Mouse (Mus musculus) naive thymus-derived CD4-positive, alpha-beta T cell, adult 2 months (primary cell): Measurements from ENCODE around the gene Acot13.
A peak's percentile ranks its signal among the peaks of the same experiment; 100 is the strongest.
"Not testable (repeated sequence)": the region's sequence is repeated elsewhere in the genome, so short reads cannot be mapped to it uniquely, and the experiment has no call there.

Experiments used
- DNase-seq: peaks from one replicate; pipeline ENCODE4 v3.0.0-alpha.2; 2011; ENCODE audit warnings: low read depth

Gene Acot13

DNA sequence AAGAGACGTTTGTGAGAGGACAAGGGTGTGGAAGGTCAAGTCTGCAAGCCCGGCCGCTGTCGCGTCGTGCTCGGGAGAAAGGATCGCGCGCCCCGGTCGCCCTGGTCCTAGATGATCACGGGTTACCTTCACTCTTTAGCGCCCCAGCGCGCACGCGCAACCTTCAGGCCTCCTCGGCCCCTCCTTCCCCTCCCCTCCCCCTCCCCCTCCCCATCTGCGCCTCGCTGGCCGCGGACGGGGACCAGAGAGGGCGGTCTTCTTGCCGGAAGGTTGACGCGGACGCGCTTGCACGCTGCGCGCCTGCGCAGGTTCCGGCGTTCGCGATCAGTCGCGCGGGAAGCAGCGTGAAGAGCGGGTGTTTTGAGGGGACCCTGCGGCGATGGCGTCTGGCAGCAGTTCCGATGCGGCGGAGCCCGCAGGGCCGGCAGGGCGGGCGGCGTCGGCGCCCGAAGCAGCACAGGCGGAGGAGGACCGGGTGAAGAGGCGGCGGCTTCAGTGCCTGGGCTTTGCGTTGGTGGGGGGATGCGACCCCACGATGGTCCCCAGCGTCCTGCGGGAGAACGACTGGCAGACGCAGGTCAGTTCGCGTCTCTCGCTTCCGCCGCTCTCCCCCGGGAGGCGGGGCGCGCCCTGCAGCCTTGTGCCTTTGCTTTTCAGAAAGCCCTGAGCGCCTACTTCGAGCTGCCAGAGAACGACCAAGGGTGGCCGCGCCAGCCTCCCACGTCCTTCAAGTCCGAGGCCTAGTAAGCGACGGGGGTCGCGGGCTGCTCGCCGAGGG is at the start of gene Acot13, which contains the start of gene Tdp2:
TSS of gene Acot13 (minus strand) at position 188 of the 778 bp plus-strand sequence.
TSS of gene Tdp2 (plus strand) at position 327 of the 778 bp plus-strand sequence.
- DNase-seq, result peak; percentile 97

DNA sequence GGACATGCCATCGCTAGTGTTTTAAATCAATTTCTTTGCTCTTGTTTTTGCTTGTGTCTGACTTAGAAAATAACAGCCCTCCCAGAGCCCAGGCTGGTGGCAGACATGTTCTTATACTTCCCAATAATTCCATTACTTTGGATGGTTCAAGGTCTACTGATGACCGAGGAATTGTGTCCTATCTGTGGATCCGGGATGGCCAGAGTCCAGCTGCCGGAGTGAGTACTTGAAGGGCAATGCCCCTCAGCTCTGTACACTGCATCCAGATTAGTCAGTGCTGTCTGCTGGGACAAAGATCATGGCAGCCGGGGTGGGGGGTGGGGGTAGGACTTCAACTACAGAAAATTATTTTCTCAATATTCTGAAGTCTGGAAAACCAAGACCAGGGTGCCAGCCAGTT is 49.4 kb upstream of the Acot13 start:
- no peak for DNase-seq

DNA sequence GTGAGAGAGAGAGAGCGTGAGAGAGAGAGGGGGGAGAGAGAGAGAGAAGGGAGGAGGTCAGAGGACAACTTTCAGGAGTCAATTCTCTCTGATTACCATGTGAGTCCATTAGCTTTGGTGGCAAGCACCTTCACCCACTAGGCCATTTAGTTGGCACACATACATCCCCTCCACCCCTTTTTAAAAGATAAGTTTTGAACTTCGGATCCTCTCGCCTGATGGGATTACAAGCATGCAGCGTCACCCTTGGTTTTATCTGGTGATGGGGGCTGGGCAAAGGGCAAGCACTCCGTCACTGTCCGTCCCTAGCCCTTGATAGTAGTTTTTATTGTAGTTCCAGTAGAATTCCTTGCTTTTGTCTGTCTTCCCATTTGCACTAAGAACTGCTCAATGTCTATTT is 48.9 kb upstream of the Acot13 start:
- no peak for DNase-seq

DNA sequence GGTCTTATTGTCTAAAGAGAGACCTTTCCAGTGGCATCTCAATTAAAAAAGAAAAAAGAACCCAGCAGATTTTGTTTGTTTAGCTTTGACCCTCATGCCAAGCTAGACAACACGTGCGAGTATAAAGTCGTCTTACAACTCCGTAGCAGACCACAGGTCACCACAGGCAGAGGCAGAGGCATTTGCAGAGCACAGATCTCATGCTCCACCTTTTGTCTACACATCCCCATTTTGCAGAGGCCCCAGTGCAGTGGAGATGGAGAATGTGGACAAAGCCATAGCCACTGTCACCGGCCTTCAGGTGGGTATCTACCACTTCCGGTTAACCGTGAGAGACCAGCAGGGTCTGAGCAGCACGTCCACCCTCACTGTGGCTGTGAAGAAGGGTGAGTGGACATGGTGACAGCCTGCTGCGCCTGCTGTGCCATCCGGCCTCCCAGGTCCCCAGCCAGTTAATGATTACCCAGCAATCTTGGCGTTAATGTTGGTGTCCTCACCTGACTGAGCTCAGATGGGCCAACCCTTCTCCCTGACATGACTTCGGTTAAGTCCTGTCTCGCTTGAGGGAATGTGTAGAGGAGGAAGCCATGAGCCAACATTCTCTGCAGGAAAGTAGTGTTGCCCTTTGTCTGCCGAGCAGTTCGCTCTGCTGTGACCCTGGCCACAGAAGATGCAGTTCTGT is 48.2 kb upstream of the Acot13 start:
- DNase-seq, result no peak

DNA sequence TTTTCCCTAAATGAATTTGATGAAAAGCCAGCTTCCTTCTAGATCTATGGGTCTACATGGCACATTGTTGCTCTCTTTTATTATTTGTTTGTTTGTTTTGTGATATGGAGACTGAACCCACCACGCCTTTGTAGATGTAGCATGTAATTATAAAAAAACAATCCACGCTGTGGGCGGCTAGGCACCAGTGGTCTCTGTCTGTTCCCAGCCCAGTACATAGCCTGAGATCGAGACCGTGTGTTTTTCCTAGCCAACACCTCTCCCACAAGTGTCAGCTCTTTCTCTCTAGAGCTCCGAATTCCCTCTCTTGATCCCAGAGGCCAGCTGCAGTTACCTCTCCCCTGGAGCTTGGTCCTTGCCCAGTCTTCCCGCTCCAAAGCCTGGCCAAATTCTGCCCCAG is 36.9 kb upstream of the Acot13 start:
- no peak for DNase-seq

DNA sequence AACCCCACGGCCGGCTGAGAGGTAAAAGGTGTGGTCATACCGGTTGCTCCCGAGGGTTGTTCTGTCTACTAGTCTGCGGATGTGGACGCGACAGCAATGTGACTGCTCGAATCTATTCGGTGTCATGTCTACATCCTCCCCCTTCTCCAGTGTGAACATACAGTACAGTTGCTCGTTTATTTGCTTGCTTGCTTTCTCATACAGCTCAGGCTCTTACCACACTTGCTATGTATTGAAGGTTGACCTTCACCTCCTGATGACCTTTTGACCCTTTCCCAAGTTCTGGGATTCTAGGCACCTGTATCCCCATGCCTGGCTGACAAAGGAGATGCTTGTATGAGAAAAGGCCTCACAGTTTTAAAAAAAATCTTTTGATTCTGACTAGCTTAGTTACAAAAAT is 36.4 kb upstream of the Acot13 start:
- DNase-seq, result no peak

DNA sequence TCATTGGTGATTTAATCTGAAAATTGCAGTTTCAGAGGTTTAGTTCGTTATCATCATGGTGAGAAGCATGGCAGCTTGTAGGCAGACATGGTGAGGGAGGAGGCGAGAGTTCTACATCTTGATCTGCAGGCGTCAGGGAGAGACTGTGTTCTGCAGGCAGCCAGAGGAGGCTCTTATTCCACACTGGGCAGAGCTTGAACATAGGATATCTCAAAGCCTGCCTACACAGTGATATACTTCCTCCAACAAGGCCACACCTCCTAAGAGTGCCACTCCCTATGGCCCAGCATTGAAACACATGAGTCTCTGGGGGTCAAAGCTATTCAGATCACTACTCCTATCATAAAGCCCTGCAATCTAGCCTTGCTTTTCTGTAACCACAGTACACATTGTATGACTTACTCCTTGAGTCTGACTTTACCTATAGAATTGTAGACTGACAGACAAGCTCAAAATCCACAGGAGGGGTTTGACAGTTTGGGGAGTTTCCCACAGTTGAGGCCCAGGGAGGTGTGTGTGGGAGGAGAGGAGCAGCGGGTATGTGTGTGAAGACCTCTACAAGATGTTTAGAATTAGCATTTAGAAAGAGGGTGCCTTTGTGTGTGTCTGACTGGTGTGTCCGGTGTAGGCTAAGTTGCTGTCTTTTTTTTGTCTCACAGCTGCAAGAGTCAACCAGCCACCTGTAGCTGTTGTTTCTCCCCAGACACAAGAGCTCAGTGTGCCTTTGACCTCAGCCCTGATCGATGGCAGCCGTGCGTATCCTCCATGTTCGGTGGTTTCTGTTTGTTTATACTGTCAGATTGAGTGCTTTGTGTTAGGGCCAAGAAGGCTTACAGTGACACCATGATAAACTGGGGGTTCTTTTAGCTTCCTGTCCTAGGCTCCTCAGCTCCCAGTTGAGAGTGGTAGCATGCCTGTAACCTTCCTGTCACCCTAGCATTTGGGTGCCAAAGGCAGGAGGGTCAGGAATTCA is 35.4 kb upstream of the Acot13 start:
- DNase-seq, result no peak

DNA sequence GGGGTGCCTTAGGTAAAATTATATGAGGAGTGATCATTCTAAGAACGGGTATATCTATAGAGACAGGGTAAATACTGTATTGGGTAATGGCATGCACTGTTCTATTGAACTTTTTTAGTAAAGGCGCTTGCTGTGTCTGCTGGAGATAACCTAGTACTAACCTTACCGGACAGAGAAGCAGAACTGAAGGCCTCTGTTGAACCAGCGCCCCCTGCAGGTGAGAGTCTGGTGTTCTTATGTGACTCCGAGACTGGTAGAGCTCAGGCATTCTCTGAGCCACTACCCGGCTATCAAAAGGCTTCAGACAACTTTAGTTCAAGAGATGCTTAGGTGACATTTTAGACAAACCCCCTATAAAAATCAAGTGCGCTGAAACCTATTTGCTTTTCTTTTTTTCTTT is 31.2 kb upstream of the Acot13 start:
- DNase-seq, result peak; percentile 77

DNA sequence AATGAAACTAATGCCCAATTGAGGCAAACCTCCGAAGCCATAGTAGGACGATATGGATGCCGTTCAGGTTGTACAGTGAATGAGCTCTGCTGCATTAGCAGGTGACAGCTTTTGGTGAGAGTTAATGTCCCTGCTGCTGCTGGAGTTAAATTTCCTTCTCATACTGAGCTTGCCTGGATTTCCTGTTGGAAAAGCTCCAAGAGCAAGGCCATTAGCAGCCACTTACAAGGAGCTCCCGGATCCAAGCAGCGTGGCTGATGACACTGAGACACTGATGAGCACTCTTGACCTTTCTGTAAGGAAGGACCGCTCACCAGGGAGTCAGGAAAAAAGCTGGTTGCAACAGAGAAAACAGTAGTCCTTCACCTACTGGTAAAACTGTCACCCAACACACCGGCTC is 30.7 kb upstream of the Acot13 start:
- no peak for DNase-seq

DNA sequence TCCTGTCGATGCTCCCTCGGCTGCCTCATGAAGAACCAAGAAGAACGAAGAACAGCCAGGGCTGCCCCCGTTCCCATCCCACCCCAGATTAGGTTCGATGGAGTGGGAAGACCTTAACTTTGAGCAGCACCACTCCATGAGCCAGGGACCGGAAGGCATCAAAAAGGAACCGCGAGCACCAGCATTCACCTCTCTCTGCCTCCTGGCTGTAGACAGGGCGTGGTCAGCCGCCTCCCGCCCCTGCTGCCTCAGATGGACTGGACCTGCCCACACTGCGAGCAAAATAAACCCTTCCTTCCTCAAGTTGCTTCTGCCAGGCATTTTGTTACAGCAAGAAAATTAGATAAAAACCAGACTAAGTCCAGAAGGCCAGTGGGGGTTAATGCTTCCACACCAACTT is 29.7 kb upstream of the Acot13 start:
- peak; percentile 16 for DNase-seq

DNA sequence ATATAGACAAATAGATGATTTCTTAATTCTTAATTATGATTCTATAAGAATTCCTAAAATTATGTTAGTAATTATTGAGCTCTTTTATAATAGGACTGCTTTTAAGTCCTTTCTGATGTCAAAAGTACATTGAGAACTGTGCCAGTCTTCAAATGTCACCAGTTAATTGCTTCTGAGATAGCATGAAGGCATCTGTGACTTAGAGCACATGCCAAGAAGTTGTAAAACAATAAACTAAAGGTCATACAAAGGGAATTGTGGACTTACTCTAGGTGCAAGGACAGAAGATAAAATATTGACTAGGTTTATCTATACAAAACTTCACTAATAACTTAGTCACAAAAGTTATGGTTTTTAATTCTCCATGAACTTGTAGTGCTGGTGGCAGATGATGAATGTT is 27.8 kb upstream of the Acot13 start:
- no peak for DNase-seq

DNA sequence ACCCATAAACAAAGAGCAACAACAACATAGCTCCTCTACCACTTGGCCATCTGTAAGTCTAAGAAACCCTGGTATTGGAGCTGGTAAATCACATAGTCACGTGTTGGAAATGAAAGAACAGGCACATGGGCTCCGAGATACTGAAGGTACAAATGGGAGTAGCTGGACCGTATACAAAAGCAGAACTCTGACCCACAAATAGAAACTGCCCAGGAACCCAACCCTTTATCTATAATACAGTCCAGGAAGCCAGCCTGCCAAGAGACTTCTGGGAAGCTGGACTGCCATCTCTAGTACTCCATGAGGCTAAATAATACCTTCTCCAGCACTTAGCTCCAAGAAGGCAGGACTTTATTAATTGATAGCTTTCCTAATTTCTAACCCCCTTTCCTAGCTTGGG is 21.2 kb upstream of the Acot13 start:
- no peak for DNase-seq

DNA sequence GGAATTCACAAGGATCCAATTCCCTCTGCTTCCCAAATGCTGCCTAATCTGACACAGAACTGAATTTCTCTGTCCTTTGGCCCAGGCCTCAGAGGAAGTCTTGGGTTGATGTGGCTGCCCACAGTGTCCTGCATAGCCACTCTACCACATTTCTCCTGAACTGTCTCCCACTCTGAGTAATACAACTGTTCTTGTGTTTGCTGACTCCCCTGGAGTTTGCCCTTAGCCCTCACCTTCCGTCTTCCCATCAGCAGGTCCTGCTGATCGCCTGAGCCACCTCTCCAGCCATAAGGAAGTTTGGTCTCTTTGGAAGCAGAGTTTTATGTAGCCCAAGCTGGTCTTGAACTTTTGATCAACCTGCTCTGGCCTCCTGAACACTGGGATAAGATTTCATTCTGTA is 20.6 kb upstream of the Acot13 start:
- DNase-seq, result no peak

DNA sequence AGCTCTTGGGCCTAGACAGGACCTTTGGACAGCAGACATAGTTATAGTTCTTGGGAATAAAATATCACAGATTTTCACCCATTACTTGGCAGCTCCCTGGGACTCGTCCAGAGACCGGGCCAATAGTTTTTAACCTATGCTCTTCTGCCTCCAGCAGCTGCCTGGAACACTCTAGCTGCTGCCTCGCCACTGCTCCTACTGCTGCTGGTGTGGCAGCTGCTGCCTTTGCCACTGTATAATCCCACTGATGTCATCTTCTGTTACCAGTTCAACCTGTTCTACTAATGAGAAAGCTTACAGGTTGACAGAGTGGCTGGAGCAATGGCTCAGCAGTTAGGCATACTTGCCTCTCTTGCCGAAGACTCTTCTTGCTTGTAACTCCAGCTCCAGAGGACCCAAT is 18.0 kb upstream of the Acot13 start:
- no peak for DNase-seq

DNA sequence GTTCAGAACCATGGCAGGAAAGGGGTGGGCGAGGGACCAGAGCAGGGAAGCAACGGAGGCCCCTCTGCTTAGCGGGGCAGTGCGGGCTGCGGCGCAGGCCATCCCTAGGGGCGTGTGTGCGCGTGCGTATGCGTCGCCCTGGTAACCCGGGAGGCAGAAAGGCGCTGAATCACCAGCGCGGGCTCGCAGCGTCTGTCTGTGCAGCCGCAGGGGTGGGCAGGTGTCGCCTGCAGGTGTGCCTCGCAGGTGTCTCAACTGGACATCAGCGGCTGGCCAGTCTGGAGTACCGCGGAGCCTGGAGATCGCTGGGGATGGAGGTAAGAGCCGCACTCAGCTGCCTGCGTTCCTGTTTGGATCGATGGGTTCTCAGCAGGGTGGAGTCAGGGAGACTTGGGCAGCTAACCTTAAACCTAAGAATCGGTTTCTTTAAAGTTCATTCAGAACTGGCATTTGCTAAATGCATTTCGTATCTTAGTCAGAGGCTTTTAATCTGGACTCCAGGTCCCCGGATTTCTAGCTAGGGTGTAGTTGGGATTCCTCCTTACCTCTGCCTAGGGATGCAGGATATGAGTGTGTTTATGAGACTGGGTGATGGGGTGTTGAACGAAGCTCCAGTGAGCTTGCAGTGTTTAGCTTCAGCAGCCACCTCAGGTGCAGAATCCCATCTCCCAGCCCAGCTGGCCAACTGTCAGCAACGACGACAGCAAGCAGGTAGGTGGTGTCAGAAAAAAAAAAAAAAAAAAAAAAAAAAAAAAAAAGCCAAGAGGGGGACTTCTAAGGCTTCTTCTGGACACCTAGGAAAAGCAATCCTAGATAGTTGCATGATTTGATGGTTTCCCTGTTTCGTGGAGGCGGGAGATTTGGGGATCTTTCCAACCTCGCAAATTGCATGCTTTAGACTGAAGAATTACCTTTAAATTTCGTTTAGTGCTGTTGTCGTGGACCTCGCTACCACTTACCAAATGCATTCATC is 13.9 kb upstream of the Acot13 start, which contains the start of gene D130043K22Rik:
TSS of gene D130043K22Rik (plus strand) at position 153 of the 973 bp plus-strand sequence.
- no peak for DNase-seq

DNA sequence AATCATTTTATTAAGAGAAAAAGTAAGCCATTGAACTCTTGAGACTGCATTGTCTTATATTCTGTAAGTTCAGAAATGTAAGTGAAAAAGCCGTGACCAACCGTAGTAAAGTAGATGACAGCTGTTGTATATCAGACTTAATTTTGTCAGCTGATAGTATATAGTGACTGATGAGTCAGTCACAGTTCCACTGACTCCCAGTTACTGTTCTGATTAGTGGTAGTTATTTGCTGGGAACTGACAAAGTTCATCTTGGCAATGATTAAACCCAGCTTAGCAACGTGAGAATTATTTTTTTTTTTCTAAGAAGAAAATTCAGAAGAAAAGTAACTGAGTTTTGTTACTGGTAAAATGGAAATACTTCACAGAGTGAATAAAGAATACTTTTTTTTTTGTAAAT is 10.4 kb upstream of the Acot13 start:
- DNase-seq, result no peak

DNA sequence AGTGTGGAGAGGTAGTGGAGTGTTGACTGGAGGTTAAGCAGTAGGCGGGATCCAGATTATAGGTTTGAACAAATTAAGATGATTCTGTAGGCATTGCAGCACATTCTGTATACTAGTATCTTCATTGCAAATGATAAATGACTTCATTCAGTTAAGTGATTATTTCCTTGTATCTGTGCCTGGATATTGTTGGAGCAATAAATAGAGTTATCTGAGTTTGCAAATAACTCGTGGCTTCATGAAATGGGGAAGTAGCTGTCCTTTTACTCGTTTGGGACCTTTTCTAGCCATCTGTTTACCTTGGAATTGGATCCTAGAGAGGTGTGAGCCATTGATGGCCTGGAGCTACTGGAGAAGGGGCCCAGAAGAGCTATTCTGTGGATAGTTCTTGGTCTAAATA is 8.5 kb upstream of the Acot13 start:
- no peak for DNase-seq

DNA sequence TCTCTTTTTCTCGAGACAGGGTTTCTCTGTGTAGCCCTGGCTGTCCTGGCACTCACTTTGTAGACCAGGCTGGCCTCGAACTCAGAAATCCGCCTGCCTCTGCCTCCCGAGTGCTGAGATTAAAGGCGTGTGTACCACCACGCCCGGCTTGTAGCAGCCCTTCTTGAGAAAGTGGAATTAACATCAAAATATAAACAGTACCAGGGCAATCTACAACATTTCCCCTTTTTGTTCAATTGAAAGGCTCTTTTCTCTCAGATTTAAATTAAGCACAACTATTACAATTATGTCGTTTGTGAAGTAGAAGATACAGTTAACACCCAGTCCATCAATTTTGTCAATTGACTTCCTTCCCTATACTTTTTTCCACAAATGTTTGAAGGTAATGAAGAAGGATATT is 6.4 kb upstream of the Acot13 start:
- DNase-seq, result not testable (repeated sequence)

DNA sequence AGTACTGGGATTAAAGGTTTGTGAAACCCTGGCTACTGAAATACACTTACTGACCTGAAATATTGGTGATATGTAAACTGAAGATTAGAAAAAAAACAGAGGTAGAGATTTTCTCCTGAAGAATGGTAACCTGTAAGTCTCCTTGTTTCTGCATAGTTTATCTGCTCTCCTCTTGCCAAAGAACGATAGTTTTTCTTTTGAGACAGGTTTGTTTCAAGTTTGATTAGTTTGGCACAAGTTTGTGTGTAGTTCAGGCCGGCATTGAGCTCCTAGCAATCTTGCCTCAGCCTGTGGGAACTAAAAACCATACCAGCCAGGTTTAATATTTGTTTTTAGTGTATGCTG is 1.4 kb upstream of the Acot13 start:
- no peak for DNase-seq

DNA sequence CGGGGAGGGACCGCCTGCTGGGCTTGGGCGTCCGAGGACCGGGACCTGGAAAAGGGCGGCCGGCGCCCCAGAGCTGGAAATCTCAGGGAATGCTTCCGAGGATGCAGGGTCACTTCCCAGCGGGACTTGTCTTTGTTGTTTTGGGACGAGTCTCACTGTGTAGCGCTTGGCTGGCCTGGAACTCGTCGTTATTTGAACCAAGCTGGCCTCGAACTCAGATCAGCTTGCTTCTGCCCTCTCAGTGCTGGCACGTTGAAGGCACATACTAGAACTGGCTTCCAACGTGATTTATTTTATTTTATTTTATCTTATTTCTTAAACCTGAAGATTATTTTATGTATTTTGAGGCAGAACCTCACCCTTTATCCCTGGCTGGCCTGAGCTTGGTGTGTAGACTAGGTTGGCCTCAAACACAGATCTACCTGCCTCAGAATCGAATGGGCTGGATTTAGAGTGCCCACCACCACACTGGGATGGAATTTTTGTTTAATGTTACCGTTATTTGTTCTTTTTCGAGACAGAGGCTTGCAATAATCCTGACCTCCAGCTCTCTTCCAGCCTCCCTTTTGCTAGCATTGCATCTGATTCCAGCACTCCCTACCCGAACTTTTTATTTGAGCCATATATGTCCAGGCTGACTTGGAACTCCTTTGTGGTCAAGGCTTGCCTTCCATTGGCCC is 931 bp upstream of the Acot13 start:
- no peak for DNase-seq
